Mouse (Mus musculus) brain, embryonic 14.5 days (tissue): ENCODE data around the gene Wipf1.

Experiments
- CTCF ChIP-seq: fragments of 200-500 bp; IDR thresholded peaks from 2 replicates; pipeline ENCODE4 v1.5.1; 2012; ENCODE audit warnings: inconsistent platforms, mild to moderate bottlenecking, moderate library complexity, borderline replicate concordance; ENCODE audit not compliant: insufficient read depth, insufficient read length; ENCODE audit errors: extremely low read depth
- POLR2A ChIP-seq: fragments of 200-500 bp; IDR thresholded peaks from 2 replicates; pipeline ENCODE4 v1.6.1; 2012; ENCODE audit warnings: mild to moderate bottlenecking, inconsistent platforms, borderline replicate concordance; ENCODE audit not compliant: poor library complexity, insufficient read depth, insufficient read length, severe bottlenecking; ENCODE audit errors: extremely low read depth

- TF ChIP-seq CTCF: no peak
- TF ChIP-seq POLR2A: no peak
Measured at GRCm38 (mm10) chr2:73498322-73498721, 31.2 kb downstream of the Wipf1 start.
